Mouse (Mus musculus): Measurements from ENCODE around the gene Tbc1d14. TPM values are rescaled to one million over a fixed set of nuclear protein-coding genes. Genes with fewer than 3 reads are reported as not detected.

The Tbc1d14 gene
- polyA plus RNA-seq, 1 experiment = 30.2 TPM

GRCm38 (mm10) chr5:36464709-36465661 is 128.1 kb downstream of the Tbc1d14 start, which contains the start of gene Grpel1:
Grpel1 (plus strand) TSS chr5:36464998.
- under 1% methylated on average over 68 of the region's 68 CpGs for WGBS
- Histone ChIP-seq H3K4me1 (ENCODE audit: control insufficient read depth, insufficient read depth, low read length) (peaks cover 9% of the 10 kb centered on the region; the same call in 1 of the 2 replicates), H3K4me3 (replicated peaks; ENCODE audit: extremely low read depth, low read depth, low read length) (peak within 1 kb of the TSS; percentile 87)
- peak; percentile 96 for DNase-seq
- TF ChIP-seq CTCF (IDR thresholded peaks at IDR 0.05; ENCODE audit: insufficient read depth, low read length) (no peak), POLR2A (IDR thresholded peaks at IDR 0.05; ENCODE audit: borderline replicate concordance, extremely low read depth, low read depth, low read length) (peak; percentile 95)

- TF ChIP-seq CTCF (IDR thresholded peaks at IDR 0.05; ENCODE audit: insufficient read depth, low read length) (no peak), POLR2A (IDR thresholded peaks at IDR 0.05; ENCODE audit: borderline replicate concordance, extremely low read depth, low read depth, low read length) (no peak)
- Histone ChIP-seq H3K4me1 (ENCODE audit: control insufficient read depth, insufficient read depth, low read length) (peaks cover 9% of the 10 kb centered on the region; the same call in 1 of the 2 replicates), H3K4me3 (replicated peaks; ENCODE audit: extremely low read depth, low read depth, low read length) (no peak overlapping the region)
- no peak for DNase-seq
- 64% methylated on average over 5 of the region's 5 CpGs for WGBS
Observed at GRCm38 (mm10) chr5:36463391-36463790, 129.7 kb downstream of the Tbc1d14 start.

GRCm38 (mm10) chr5:36462810-36463209 is 130.3 kb downstream of the Tbc1d14 start:
- 15% methylated on average over 7 of the region's 7 CpGs for WGBS
- H3K4me1 ChIP-seq (ENCODE audit: control insufficient read depth, insufficient read depth, low read length) = peaks cover 9% of the 10 kb centered on the region; the same call in 1 of the 2 replicates
- DNase-seq = peak; percentile 81
- no peak overlapping the region for H3K4me3 ChIP-seq (replicated peaks; ENCODE audit: extremely low read depth, low read depth, low read length)
- TF ChIP-seq POLR2A (IDR thresholded peaks at IDR 0.05; ENCODE audit: borderline replicate concordance, extremely low read depth, low read depth, low read length) = no peak
- TF ChIP-seq CTCF (IDR thresholded peaks at IDR 0.05; ENCODE audit: insufficient read depth, low read length) = peak; percentile 92

GRCm38 (mm10) chr5:36461231-36461630 is 131.8 kb downstream of the Tbc1d14 start:
- no peak for TF ChIP-seq POLR2A (IDR thresholded peaks at IDR 0.05; ENCODE audit: borderline replicate concordance, extremely low read depth, low read depth, low read length)
- TF ChIP-seq CTCF (IDR thresholded peaks at IDR 0.05; ENCODE audit: insufficient read depth, low read length) = no peak
- Histone ChIP-seq H3K4me3 (replicated peaks; ENCODE audit: extremely low read depth, low read depth, low read length) (no peak overlapping the region), H3K4me1 (ENCODE audit: control insufficient read depth, insufficient read depth, low read length) (peaks cover 9% of the 10 kb centered on the region; the same call in 1 of the 2 replicates)
- no peak for DNase-seq
- 49% methylated on average over 2 of the region's 2 CpGs for WGBS

GRCm38 (mm10) chr5:36460712-36461111 is 132.4 kb downstream of the Tbc1d14 start:
- no peak for TF ChIP-seq CTCF (IDR thresholded peaks at IDR 0.05; ENCODE audit: insufficient read depth, low read length)
- TF ChIP-seq POLR2A (IDR thresholded peaks at IDR 0.05; ENCODE audit: borderline replicate concordance, extremely low read depth, low read depth, low read length) = no peak
- 85% methylated on average over 2 of the region's 2 CpGs for WGBS
- Histone ChIP-seq H3K4me1 (ENCODE audit: control insufficient read depth, insufficient read depth, low read length) (peaks cover 5% of the 10 kb centered on the region; the same call in 1 of the 2 replicates), H3K4me3 (replicated peaks; ENCODE audit: extremely low read depth, low read depth, low read length) (no peak overlapping the region)
- DNase-seq = no peak

GRCm38 (mm10) chr5:36458926-36459325 is 134.2 kb downstream of the Tbc1d14 start:
- no peak for DNase-seq
- Histone ChIP-seq H3K4me3 (replicated peaks; ENCODE audit: extremely low read depth, low read depth, low read length) (no peak overlapping the region), H3K4me1 (ENCODE audit: control insufficient read depth, insufficient read depth, low read length) (no peaks in the 10 kb centered on the region)
- 6% methylated on average over 4 of the region's 4 CpGs for WGBS
- TF ChIP-seq CTCF (IDR thresholded peaks at IDR 0.05; ENCODE audit: insufficient read depth, low read length) (peak; percentile 70), POLR2A (IDR thresholded peaks at IDR 0.05; ENCODE audit: borderline replicate concordance, extremely low read depth, low read depth, low read length) (no peak)

GRCm38 (mm10) chr5:36457706-36458105 is 135.4 kb downstream of the Tbc1d14 start:
- no peak overlapping the region for H3K4me3 ChIP-seq (replicated peaks; ENCODE audit: extremely low read depth, low read depth, low read length)
- WGBS = 70% methylated on average over 4 of the region's 4 CpGs
- no peaks in the 10 kb centered on the region for H3K4me1 ChIP-seq (ENCODE audit: control insufficient read depth, insufficient read depth, low read length)
- no peak for DNase-seq
- TF ChIP-seq POLR2A (IDR thresholded peaks at IDR 0.05; ENCODE audit: borderline replicate concordance, extremely low read depth, low read depth, low read length) (no peak), CTCF (IDR thresholded peaks at IDR 0.05; ENCODE audit: insufficient read depth, low read length) (no peak)

GRCm38 (mm10) chr5:36452821-36453220 is 140.3 kb downstream of the Tbc1d14 start:
- no peak overlapping the region for H3K4me3 ChIP-seq (replicated peaks; ENCODE audit: extremely low read depth, low read depth, low read length)
- no peaks in the 10 kb centered on the region for H3K4me1 ChIP-seq (ENCODE audit: control insufficient read depth, insufficient read depth, low read length)
- WGBS = 49% methylated on average over 6 of the region's 6 CpGs
- TF ChIP-seq POLR2A (IDR thresholded peaks at IDR 0.05; ENCODE audit: borderline replicate concordance, extremely low read depth, low read depth, low read length) (no peak), CTCF (IDR thresholded peaks at IDR 0.05; ENCODE audit: insufficient read depth, low read length) (no peak)
- no peak for DNase-seq

GRCm38 (mm10) chr5:36451872-36452389 is 141.1 kb downstream of the Tbc1d14 start:
- WGBS = 78% methylated on average over 10 of the region's 10 CpGs
- TF ChIP-seq POLR2A (IDR thresholded peaks at IDR 0.05; ENCODE audit: borderline replicate concordance, extremely low read depth, low read depth, low read length) (no peak), CTCF (IDR thresholded peaks at IDR 0.05; ENCODE audit: insufficient read depth, low read length) (no peak)
- no peaks in the 10 kb centered on the region for H3K4me1 ChIP-seq (ENCODE audit: control insufficient read depth, insufficient read depth, low read length)
- no peak for DNase-seq
- no peak overlapping the region for H3K4me3 ChIP-seq (replicated peaks; ENCODE audit: extremely low read depth, low read depth, low read length)

All from lung, adult 2 months (tissue).